Mouse (Mus musculus) brain, adult 2 months (tissue): Measurements from ENCODE around the gene Cyp2f2.

Source experiments
- DNase-seq: peaks from one replicate; pipeline ENCODE4 v3.0.0; 2011; ENCODE audit warnings: low read depth, low spot score

Gene Cyp2f2

GRCm38 (mm10) chr7:27178324-27179216 is 58.9 kb downstream of the Cyp2f2 start, which contains the start of gene Rab4b:
Rab4b (minus strand) TSS chr7:27178896.
- DNase-seq = peak; percentile 100

GRCm38 (mm10) chr7:27179217-27179918 is 59.7 kb downstream of the Cyp2f2 start:
- peak; percentile 34 for DNase-seq

GRCm38 (mm10) chr7:27180036-27180435 is 60.3 kb downstream of the Cyp2f2 start:
- no peak for DNase-seq

GRCm38 (mm10) chr7:27180837-27181695 is 61.4 kb downstream of the Cyp2f2 start, which contains the start of the genes Gm21983 and Mia:
Gm21983 (minus strand) TSS chr7:27181086.
Mia (minus strand) TSS chr7:27181157.
- DNase-seq = no peak

GRCm38 (mm10) chr7:27182498-27182897 is 62.8 kb downstream of the Cyp2f2 start:
- no peak for DNase-seq
